In the genomic region with DNA sequence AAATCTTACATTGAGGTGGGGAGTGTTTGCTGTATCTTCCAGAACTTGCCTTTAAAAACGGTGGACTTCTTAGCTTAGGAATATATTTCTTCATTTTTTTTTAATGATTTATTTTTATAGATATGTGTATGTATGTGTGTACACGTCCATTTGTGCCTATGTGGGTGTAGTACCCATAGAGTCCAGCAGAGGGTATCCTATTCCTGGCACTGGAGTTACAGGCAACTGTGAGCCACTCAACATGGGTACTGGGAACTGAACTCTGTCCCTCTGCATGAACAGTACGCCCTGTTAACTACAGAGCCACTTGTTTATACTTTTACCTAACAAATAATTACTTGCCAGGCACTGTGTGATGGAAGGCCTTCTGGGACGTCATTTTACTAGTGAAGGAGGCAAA, we compare ENCODE assay signal across 17 mouse cellular contexts. TPM values are rescaled to one million over a fixed set of nuclear protein-coding genes. Genes with fewer than 3 reads are reported as not detected.
A peak's percentile ranks its signal among the peaks of the same experiment; 100 is the strongest.
DNase-seq lines count a peak whose midpoint lies in the region; ATAC-seq and TF ChIP-seq lines count a peak whose summit lies in the region.
"Had no signal": no experiment of that assay in that cellular context is flagged by ENCODE, and none has a peak within 500 bp of the region (broad histone marks: within the 10 kb centered on the region; RNA-seq: fewer than 3 reads in every experiment).

No protein-coding gene starts in this region.

- WGBS in heart, postnatal 0 days = 82% methylated on average over 4 of the region's 4 CpGs
- WGBS in lung, embryonic 14.5 days = 83% methylated on average over 4 of the region's 4 CpGs

- H3K4me2 ChIP-seq in heart, postnatal 0 days (ENCODE audit: low read depth, low read length) = no peak overlapping the region
- no peak overlapping the region for H3K4me2 ChIP-seq in lung, embryonic 14.5 days
- H3K4me2 ChIP-seq: liver, embryonic 15.5 days; neural tube, embryonic 12.5 days; stomach, embryonic 15.5 days had no signal

- TF ChIP-seq CTCF in heart, postnatal 0 days (IDR thresholded peaks at IDR 0.05; ENCODE audit: low read depth) = peak; percentile 16; the same call in 1 of the 2 replicates
- TF ChIP-seq CTCF in lung, embryonic 14.5 days (IDR thresholded peaks at IDR 0.05; ENCODE audit: low read depth) = peak; percentile 57

- no peaks in the 10 kb centered on the region for H3K27me3 ChIP-seq in heart, postnatal 0 days (ENCODE audit: control insufficient read depth, insufficient read depth, low read length)
- H3K27me3 ChIP-seq in lung, embryonic 14.5 days (ENCODE audit: insufficient read depth, low read length) = no peaks in the 10 kb centered on the region
- H3K27me3 ChIP-seq in splenic B cell, adult 2 months (ENCODE audit: control insufficient read depth, insufficient read depth, low read length, poor library complexity, severe bottlenecking) = no peaks in the 10 kb centered on the region; the same call in 1 of the 2 replicates
- H3K27me3 ChIP-seq: liver, embryonic 15.5 days; neural tube, embryonic 12.5 days; stomach, embryonic 15.5 days had no signal

- no peaks in the 10 kb centered on the region for H3K36me3 ChIP-seq in heart, postnatal 0 days (replicated peaks; ENCODE audit: control insufficient read depth, insufficient read depth, low read length)
- peaks cover 21% of the 10 kb centered on the region; the same call in 1 of the 2 replicates for H3K36me3 ChIP-seq in lung, embryonic 14.5 days (ENCODE audit: insufficient read depth)
- H3K36me3 ChIP-seq in splenic B cell, adult 2 months (ENCODE audit: control insufficient read depth, insufficient read depth, low read length, poor library complexity, severe bottlenecking) = no peaks in the 10 kb centered on the region
- H3K36me3 ChIP-seq: liver, embryonic 15.5 days; neural tube, embryonic 12.5 days; stomach, embryonic 15.5 days had no signal

- H3K9me3 ChIP-seq in heart, postnatal 0 days (replicated peaks; ENCODE audit: control insufficient read depth, low read length) = no peaks in the 10 kb centered on the region
- H3K9me3 ChIP-seq in lung, embryonic 14.5 days (ENCODE audit: low read depth, low read length) = no peaks in the 10 kb centered on the region
- H3K9me3 ChIP-seq: liver, embryonic 15.5 days; neural tube, embryonic 12.5 days; stomach, embryonic 15.5 days had no signal

- H3K4me3 ChIP-seq in heart, postnatal 0 days (ENCODE audit: low read depth, low read length) = no peak overlapping the region
- no peak overlapping the region for H3K4me3 ChIP-seq in lung, embryonic 14.5 days (ENCODE audit: low read depth, low read length)
- H3K4me3 ChIP-seq: liver, embryonic 15.5 days; neural tube, embryonic 12.5 days; stomach, embryonic 15.5 days had no signal

- DNase-seq in heart, postnatal 0 days (ENCODE audit: low spot score) = no peak
- no peak for DNase-seq in heart, postnatal 14 days
- no peak for DNase-seq in lung, embryonic 14.5 days
- DNase-seq in lung, adult 18-20 months = no peak
- DNase-seq in NIH3T3 (ENCODE audit: low read depth) = peak; percentile 24
- DNase-seq in splenic B cell, adult 2 months (ENCODE audit: low read depth, low spot score) = peak; percentile 49
- no peak for DNase-seq in adrenal gland, adult 18-20 months (ENCODE audit: low spot score in 2 of 2)
- no peak for DNase-seq in heart, postnatal 25 days (ENCODE audit: low spot score)
- DNase-seq: gastrocnemius, postnatal 10 days; kidney, postnatal 36 days; right cerebral cortex, postnatal 25 days; thymus, postnatal 4 days had no signal

- no peak overlapping the region for H3K27ac ChIP-seq in heart, postnatal 0 days (ENCODE audit: low read depth)
- no peak overlapping the region for H3K27ac ChIP-seq in lung, embryonic 14.5 days (ENCODE audit: low read depth)
- H3K27ac ChIP-seq: liver, embryonic 15.5 days; neural tube, embryonic 12.5 days had no signal

- no peak for ATAC-seq in heart, postnatal 0 days (ENCODE audit: insufficient read depth, low read depth)
- ATAC-seq in lung, embryonic 14.5 days (ENCODE audit: insufficient read depth) = no peak
- ATAC-seq: inflammation-experienced regulatory T-cells, adult 6 months had no signal

- no peak for TF ChIP-seq EP300 in heart, postnatal 0 days (IDR thresholded peaks at IDR 0.05; ENCODE audit: low read depth)

- H3K4me1 ChIP-seq in heart, postnatal 0 days (ENCODE audit: control insufficient read depth, insufficient read depth) = peaks cover 10% of the 10 kb centered on the region
- 0 out of 2 replicates have a peak, but pooled peaks cover 2% of the 10 kb centered on the region for H3K4me1 ChIP-seq in lung, embryonic 14.5 days (ENCODE audit: insufficient read depth)
- H3K4me1 ChIP-seq: liver, embryonic 15.5 days had no signal

- intact Hi-C loops in heart, postnatal 14 days (cut with DNase I) = no loop called here
- intact Hi-C loops in heart, postnatal 25 days (cut with DNase I) = no loop called here

- H3K9ac ChIP-seq in heart, postnatal 0 days (replicated peaks; ENCODE audit: low read depth, low read length) = no peak overlapping the region
- no peak overlapping the region for H3K9ac ChIP-seq in lung, embryonic 14.5 days
- H3K9ac ChIP-seq: liver, embryonic 15.5 days; neural tube, embryonic 12.5 days; stomach, embryonic 15.5 days had no signal

RNA-seq across cellular contexts. Expression of a gene that starts 27.8 kb away (rescaled TPM):
- total RNA-seq in heart, postnatal 0 days (2014; rRNA removed; ENCODE audit: low replicate concordance) = 2.1 and 2.4 TPM in 2 replicates
- 1.2 and 1.5 TPM in 2 replicates for polyA plus RNA-seq in heart, postnatal 0 days (2015; fragmentation: Nextera tagmentation; extraction: Ambion mirVana)
- 1 to 10 TPM; 5.8 to 6.2 TPM for total RNA-seq in heart, postnatal 14 days (2021)
- polyA plus RNA-seq in lung, embryonic 14.5 days (2014; fragmentation: Nextera tagmentation; extraction: Ambion mirVana) = 28.9 and 29.9 TPM in 2 replicates
- total RNA-seq in adrenal gland, adult 18-20 months (2021) = 1 to 10 TPM; 5.1 to 5.7 TPM
- total RNA-seq in heart, postnatal 25 days (2021) = 1 to 10 TPM; 5.6 to 7.1 TPM
- total RNA-seq: megakaryocyte-erythroid progenitor cell, adult 5-6 weeks had no signal

RNA-seq across cellular contexts. Expression of a gene that starts 46.4 kb away (rescaled TPM):
- 62.7 and 78.1 TPM in 2 replicates for total RNA-seq in heart, postnatal 0 days (2014; rRNA removed; ENCODE audit: low replicate concordance)
- 68.1 and 74.9 TPM in 2 replicates for polyA plus RNA-seq in heart, postnatal 0 days (2015; fragmentation: Nextera tagmentation; extraction: Ambion mirVana)
- total RNA-seq in heart, postnatal 14 days (2021) = 10 to 100 TPM; 28.0 to 29.9 TPM
- polyA plus RNA-seq in lung, embryonic 14.5 days (2014; fragmentation: Nextera tagmentation; extraction: Ambion mirVana) = 17.9 and 18.2 TPM in 2 replicates
- total RNA-seq in adrenal gland, adult 18-20 months (2021) = 10 to 100 TPM; 46.8 to 66.4 TPM
- 10 to 100 TPM; 25.0 to 26.5 TPM for total RNA-seq in heart, postnatal 25 days (2021)

Comparison
In these comparisons a context has a peak if more than half of its experiments do, and no peak if none do; other contexts are left out.
1. DNase-seq: peak in NIH3T3 (single experiment) and splenic B cell, adult 2 months (single experiment); none in heart, postnatal 0 days (single experiment), heart, postnatal 14 days (0 of 2), lung, embryonic 14.5 days (single experiment), lung, adult 18-20 months (0 of 2), adrenal gland, adult 18-20 months (0 of 2) and heart, postnatal 25 days (single experiment).